Mouse (Mus musculus) liver (tissue): ENCODE results near the gene Pdk3.
A peak's percentile ranks its signal among the peaks of the same experiment; 100 is the strongest.

Source experiments
- DNase-seq: peaks from one replicate; pipeline ENCODE4 v3.0.0-alpha.2; 2020; ENCODE audit warnings: mixed read lengths

Gene Pdk3

GRCm38 (mm10) chrX:93831561-93832336 lies at the start of gene Pdk3:
Gene Pdk3, minus strand, starts transcription at chrX:93832201.
- peak; percentile 85 for DNase-seq

DNA sequence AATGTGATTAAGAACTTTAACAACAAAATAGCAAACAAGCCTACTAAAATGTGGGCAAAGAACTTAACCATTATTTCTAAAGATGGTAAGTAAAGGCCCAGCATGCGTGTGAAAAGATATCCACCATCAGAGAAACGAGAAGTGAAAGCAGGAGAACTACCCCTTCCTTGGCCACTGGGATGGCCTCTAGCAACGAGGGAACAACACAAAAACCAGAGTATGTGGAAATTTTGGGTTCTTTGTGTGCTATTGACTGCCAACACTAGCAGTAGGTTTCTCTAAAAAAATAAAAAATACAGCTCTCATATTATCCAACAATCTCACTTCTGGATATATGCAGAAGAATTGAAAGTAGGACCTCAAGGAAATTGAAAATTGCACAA lies 45.6 kb upstream of the Pdk3 start:
- no peak for DNase-seq

- no peak for DNase-seq
Measured at GRCm38 (mm10) chrX:93876981-93877633, 45.1 kb upstream of the Pdk3 start.

DNA sequence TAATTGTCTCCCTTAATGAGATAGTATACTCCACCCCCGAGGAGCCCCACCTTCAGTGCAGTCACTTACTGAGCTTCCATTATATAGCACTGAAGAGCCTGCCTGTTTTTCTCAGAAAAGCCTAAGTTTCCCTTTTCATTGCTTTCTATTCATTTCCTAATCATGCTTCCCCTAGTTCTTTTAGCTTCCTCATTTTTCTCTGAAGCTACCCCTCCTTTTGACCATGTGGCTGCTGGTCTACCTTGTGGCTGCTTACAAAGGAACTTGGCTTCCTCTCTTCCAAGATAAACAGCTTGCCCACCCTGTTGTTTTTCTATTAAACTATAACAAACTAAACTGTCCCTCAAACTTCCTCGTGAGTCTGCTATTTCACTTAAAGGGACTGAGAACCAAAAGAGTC lies 31.4 kb upstream of the Pdk3 start:
- DNase-seq: no peak

- no peak for DNase-seq
Measured at GRCm38 (mm10) chrX:93862525-93863086, 30.6 kb upstream of the Pdk3 start.

DNA sequence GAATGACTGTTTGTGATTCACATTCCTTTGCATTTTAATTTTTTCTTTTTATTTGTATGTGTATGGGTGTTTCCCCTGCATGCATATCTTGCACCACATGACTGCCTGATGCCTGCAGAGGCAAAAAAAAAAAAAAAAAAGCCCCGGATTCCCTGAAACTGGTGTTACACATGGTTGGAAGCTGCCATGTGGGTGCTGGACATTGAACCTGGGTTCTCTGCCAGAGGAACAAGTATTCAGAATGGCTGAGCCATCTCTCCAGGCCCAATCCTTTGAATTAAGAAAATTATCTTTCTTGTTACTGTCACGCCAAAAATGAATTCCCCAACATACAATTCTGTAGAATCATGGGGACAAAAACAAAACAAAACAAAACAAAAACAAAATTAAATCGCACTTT lies 25.8 kb upstream of the Pdk3 start:
- no peak for DNase-seq

GRCm38 (mm10) chrX:93832337-93832884 lies 410 bp upstream of the Pdk3 start:
- no peak for DNase-seq

GRCm38 (mm10) chrX:93825787-93826186 lies 6.2 kb downstream of the Pdk3 start:
- DNase-seq: no peak

GRCm38 (mm10) chrX:93808040-93808439 lies 24.0 kb downstream of the Pdk3 start:
- DNase-seq: no peak

- DNase-seq: peak; percentile 63
Measured at GRCm38 (mm10) chrX:93793168-93793567, 38.8 kb downstream of the Pdk3 start.

GRCm38 (mm10) chrX:93789562-93789961 lies 42.4 kb downstream of the Pdk3 start:
- DNase-seq: no peak

- DNase-seq: no peak
Measured at GRCm38 (mm10) chrX:93760770-93761169, 71.2 kb downstream of the Pdk3 start.

DNA sequence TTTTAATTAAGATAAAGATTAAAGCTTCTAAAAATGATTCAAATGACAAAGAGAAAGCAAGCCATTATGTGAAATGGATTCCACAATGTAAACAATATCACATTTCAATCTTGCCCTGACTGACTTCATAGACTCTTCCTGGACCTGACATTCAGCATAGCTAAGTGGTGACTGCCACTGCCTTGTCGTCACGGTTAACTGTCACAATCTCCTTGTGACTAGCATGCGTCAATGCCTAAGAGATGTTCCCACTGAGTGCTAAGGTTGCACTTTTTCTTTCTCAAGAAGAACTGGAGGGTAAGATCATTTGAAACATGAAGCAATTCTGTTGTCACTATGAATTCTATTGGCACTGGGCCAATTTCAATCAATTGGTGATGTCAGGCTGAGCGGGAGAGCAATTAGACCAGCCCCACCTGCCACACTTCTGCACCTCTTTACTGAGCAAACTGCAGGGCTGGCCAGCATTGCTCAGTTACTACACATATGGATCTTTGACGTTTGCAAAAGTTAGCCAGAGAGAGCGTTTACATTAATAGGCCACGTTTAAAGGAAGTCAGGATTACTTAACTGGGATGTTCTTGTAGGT lies 75.0 kb downstream of the Pdk3 start:
- no peak for DNase-seq

GRCm38 (mm10) chrX:93755210-93755842 lies 76.7 kb downstream of the Pdk3 start:
- DNase-seq: no peak

GRCm38 (mm10) chrX:93750566-93750965 lies 81.4 kb downstream of the Pdk3 start:
- DNase-seq: peak; percentile 67

- peak; percentile 14 for DNase-seq
Measured at GRCm38 (mm10) chrX:93749165-93749564, 82.8 kb downstream of the Pdk3 start.

GRCm38 (mm10) chrX:93732975-93733748 lies 98.8 kb downstream of the Pdk3 start:
- DNase-seq: no peak

DNA sequence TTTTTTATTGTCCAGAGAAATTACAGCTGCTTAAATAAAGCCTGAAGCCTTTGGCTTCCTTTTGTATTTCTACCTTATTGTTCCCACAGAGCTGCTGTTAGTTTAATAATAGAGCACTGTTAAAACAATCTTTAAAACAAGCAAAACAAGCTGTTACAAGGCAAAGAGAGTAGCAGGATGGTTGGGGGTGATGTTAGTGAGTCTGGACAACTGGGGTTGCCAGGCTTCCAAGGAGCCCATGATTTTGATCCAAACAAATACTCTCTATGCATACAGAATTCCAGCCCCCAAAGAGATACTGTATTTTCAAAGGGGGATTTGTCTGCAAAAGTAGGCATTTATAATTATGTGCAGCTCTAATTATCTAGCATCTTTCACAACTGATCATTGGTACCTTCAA lies 99.6 kb downstream of the Pdk3 start:
- DNase-seq: no peak

DNA sequence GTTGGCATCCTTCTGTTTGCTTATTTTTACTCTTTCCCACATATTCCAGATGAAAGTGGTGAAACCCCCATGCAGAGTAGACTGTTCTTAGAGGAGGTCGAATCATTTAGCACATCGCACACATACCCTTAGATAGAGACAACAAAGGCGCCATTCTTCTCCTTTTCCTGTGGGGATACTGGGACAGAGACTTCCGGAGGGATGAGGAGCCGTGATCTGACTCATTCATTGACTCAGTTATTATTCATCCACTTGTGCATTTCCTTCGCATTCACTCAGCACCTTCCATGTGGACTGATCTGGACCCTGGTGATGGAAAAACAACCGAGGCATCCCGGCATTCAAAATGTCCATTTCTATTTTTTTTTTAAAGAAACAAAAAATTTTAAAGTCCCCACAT lies 101.1 kb downstream of the Pdk3 start:
- no peak for DNase-seq

- no peak for DNase-seq
Measured at GRCm38 (mm10) chrX:93729529-93729928, 102.5 kb downstream of the Pdk3 start.
